Mouse (Mus musculus) heart, postnatal 4 days (tissue): Measurements from ENCODE around the gene Hfe. TPM values are rescaled to one million over a fixed set of nuclear protein-coding genes. Genes with fewer than 3 reads are reported as not detected.
"Not testable (repeated sequence)": the region's sequence is repeated elsewhere in the genome, so short reads cannot be mapped to it uniquely, and the experiment has no call there.

ENCODE experiments used
- DNase-seq: peaks from one replicate; pipeline ENCODE4 v3.0.0; 2021
- total RNA-seq, 2 experiments: library from RNA; stranded (reverse); gene quantifications; 2 replicates each; pipeline ENCODE4 v1.2.3; 2021

Hfe gene
- total RNA-seq, 2 experiments from 2014 or later, result 19.7 to 21.0 TPM

GRCm38 (mm10) chr13:23716261-23717042, 5.8 kb upstream of the Hfe start:
- no peak for DNase-seq

DNA sequence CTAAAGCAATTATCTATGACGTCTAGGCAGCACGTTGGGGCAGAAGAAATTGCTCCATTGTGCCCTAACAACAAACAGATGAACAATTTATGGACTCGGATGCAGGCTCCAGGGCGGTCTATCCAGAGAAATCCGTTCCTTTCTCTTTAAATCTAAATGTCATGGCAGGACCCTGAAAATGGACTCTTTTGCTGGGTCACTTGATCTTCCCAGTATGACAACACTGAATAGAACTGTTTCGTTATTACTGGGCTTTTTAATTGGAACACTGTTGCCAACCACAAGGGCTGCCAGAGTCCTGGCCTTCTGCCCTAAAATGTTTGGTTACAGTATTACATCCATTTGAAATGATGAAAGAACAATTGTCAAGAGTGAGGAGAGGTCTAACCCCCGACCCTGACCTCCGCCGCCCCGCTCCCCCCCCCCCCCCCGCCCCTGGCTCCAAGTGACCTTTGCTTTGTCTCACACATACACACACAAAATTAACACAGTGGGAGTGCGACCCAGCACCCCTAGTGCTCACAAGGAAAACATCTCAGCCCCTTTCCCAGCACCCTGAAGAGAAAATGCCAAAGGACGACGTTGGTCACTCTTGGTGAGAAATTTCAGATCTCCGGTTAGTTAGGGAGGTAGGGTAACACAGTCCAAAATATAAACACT, 810 bp downstream of the Hfe start:
- DNase-seq, result no peak

DNA sequence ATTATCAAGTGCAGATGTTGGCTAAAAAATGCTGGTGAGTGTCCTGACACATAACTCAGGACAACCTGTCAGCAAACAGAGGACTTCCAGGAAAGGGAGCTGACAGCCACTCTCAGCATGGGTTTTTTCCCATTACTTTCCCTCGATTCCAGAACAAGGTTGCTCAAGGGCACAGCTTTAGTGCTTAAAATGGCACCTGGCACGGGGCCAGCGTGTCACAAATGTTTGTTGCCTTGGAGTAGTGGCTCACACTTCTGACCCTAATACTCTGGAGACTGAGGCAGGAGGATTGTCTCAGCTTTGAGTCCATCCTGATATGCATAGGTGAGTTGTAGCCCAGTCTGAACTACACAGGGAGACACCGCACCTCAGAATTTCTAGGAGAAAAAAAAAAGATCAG, 2.0 kb downstream of the Hfe start:
- no peak for DNase-seq

- no peak for DNase-seq
Observed at GRCm38 (mm10) chr13:23708041-23708440, 2.6 kb downstream of the Hfe start.

GRCm38 (mm10) chr13:23706771-23707170, 3.9 kb downstream of the Hfe start:
- no peak for DNase-seq

GRCm38 (mm10) chr13:23705751-23706356, 4.8 kb downstream of the Hfe start:
- DNase-seq, result no peak

- DNase-seq, result not testable (repeated sequence)
Observed at GRCm38 (mm10) chr13:23702801-23703200, 7.9 kb downstream of the Hfe start.

GRCm38 (mm10) chr13:23702220-23702619, 8.4 kb downstream of the Hfe start:
- DNase-seq, result no peak

GRCm38 (mm10) chr13:23700786-23701520, 9.7 kb downstream of the Hfe start:
- peak; percentile 79 for DNase-seq

DNA sequence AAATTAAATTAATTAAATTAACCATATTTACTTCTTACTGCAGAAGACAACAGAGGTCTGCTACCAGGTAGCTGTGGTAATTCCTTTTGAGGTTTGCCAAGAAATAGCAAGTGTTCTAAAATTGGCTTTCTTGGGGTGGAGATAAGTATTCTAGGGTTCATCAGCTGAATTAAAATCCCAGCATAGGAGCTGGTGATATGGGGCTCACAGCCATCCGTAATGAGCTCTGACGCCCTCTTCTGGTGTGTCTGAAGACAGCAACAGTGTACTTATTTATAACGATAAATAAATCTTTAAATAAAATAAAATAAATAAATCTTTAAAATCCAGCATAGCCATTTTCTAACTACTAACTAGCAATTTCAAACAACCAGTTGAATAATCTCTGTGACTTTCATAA, 10.9 kb downstream of the Hfe start:
- DNase-seq, result no peak

GRCm38 (mm10) chr13:23698996-23699395, 11.7 kb downstream of the Hfe start:
- DNase-seq, result no peak

DNA sequence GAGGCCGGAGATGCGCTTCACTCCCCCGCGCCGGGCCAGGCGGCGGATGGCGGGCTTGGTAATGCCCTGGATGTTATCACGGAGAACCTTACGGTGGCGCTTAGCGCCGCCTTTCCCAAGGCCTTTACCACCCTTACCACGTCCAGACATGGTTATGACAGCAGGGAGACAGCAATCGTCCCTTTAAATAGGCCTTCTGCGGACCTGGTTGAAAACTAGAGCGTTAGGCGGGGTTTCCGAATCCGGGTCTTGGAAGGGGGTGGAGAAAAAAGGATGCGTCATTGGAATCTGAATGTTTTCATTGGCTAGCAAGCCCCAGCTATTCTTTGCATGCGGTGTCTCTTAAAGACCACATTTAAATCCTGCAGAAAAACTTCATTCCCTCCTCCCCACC, 12.4 kb downstream of the Hfe start, which contains the start of gene Hist1h4c:
Hist1h4c (minus strand) TSS at position 155 of the 394 bp plus-strand sequence.
- peak; percentile 99 for DNase-seq

DNA sequence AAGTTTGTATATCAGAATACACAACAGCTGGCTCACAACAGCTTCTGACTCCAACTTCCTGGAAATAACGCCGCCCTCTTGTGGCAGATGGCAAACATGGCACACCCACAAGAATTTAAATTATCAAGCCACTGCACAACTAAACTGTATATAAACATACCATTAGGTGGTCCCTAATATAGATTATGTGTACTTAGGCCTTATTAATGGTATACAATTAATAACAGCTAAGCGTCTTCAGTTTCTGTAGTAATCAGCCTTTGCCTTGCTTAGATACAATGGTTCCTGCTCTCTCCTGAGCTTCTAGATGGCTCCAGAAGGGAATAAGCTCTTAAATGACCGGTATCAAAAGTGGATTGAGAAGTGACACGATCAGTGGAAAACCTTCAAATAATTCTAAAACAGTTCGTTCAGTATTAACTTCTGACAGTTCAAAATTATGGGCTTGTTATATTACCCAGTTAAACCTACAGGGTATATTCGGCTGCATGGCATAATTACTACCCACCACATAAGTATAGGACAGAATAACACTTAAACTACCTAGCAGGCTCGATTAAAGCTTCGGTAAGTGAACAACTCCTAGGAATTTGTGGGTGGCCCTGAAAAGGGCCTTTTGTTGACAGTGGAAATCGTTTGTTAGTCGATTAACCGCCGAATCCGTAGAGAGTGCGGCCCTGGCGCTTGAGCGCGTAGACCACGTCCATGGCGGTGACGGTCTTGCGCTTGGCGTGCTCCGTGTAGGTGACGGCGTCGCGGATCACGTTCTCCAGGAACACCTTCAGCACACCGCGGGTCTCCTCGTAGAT, 13.0 kb downstream of the Hfe start:
- DNase-seq, result peak; percentile 73

GRCm38 (mm10) chr13:23696061-23696474, 14.6 kb downstream of the Hfe start:
- no peak for DNase-seq

DNA sequence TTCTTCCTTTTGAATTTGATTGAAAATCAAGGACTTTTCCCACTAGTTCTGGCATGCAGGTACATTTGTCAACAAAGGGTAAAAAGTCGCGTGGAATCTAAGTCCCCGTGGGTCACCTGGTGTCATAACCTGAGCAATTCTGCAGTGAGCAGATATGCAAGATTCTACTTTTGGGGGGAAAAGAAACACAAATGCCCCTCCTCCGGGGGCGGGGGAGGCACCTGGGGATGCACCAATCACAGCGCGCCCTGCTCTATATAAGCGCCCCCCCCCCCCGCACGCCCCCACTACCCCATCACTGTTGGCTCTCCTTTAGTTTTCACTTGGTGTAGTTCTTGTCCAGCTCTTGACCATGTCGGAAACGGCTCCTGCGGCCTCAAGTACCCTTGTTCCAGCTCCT, 15.1 kb downstream of the Hfe start, which contains the start of gene Hist1h1t:
Hist1h1t (plus strand) TSS at position 301 of the 400 bp plus-strand sequence.
- no peak for DNase-seq

- no peak for DNase-seq
Observed at GRCm38 (mm10) chr13:23694956-23695355, 15.7 kb downstream of the Hfe start.

DNA sequence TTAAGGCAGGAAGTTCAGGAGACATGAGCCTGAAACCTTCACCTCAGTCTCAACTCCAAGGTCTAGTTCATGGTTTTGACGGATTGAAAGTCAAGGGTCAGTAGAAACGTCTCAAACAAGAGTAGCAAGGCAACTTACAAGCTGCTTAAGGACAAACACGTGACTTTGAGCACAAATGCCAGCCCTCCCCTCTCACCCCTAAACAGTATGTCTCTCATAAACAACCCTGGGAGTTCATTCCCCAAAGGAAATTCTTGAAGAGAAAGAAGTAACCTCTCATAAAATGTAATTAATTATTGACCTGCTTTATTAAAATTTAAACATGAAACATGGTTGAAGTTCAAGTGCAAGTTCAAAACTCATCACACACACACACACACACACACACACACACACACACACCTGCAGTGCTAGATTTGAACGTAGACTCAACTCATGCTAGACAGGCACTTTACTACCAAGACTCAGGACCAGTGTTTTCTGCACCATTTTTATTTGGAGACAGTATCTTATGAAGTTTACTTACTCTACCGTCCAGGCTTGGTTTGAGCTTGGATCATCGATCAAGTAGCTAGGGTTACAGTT, 16.7 kb downstream of the Hfe start:
- DNase-seq, result no peak

DNA sequence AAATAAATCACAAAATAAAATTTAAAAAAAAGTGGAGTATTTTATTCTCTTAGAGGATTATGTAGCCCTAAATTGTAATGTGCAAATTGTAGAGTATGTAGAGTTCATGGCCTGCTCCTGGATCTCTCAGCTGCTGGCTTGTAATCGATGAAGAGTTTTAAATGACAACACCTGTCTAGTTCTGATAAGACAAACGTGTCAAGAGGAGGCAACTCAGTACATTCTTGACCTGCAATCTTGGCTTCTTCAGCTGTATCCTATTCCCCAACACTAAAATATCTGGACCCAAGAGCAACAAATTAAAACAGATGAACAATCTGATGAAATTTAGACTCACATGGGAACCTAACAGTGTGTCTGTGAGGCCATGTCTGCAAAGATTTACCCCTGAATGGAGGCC, 21.2 kb downstream of the Hfe start:
- DNase-seq, result no peak

DNA sequence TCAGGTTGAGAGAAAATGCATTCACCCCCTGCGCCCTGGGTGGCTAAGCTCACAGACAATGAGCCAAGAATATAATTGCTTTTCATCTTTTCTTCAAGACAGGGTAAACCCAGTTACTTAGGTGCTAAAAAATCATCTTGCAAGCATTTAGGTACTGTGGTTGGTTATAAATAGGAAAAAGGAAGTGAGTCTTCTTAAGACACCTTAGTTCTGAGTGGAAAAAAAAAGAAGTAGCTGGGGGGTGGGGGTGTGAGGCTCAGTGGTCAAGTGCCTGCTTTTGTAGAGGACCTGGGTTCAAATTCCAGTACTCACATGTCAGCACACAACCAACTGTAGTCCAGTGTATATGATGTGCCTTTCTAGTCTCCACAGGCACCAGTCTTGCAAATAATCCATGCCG, 21.7 kb downstream of the Hfe start:
- DNase-seq, result no peak

DNA sequence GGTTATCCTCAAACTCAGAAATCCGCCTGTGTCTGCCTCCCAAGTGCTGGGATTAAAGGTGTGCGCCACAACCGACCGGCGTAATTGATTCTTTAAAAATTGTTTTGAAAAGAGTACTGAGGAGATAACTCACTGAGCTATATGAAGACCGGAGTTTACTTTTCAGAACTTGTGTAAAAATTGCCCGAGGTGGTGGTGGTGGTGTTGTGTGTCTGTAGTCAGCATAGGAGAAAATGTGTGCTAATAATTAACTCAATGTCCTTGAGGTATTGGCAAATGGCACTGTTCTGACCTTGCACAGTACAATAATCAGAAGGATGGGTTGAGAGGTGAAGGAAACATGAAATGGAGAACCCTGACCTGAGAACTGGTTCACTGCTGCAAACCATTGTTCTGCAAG, 22.7 kb downstream of the Hfe start:
- no peak for DNase-seq

DNA sequence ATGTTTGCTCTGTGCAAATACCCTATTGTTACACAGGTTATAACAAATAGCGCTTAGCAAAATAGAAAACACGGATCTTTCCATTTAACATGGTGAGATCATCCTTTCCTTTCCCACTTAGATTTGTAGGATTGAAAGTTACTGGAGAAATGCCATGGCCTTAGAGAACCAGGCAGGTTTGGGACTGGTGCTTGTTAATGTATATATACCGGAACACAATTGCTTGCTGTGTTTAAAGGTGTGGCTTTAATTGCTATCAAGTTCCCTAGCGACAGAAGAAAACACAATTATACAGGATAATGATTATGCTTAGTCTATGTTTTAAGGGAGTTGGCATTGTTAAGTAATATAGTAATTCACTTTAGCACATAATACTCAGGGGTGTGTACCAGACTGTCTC, 23.5 kb downstream of the Hfe start:
- DNase-seq, result no peak

DNA sequence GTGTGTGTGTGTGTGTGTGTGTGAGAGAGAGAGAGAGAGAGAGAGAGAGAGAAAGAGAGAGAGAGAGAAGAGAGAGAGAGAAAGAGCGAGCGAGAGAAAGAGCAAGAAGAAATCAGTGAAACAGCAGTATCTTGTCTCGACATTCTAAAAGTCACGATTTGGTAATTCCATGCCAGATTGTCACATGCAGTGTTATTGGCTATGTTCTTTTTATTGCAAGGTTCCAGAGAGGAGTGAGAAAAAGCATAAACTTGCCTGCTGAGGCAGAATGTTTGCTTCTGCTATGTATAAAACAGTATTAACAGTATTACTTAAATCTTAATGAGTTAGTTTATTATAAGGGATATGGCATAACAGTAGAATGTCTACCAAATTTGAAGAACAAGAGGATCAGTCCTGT, 24.7 kb downstream of the Hfe start:
- no peak for DNase-seq
